Mouse (Mus musculus) CD4-positive naive resting alpha-beta T cell, adult 76 days (primary cell): ENCODE data around the gene Cep19. TPM values are rescaled to one million over a fixed set of nuclear protein-coding genes. Genes with fewer than 3 reads are reported as not detected.

Experiments used
- total RNA-seq: library from RNA; stranded (reverse); gene quantifications from one replicate; pipeline ENCODE4 v1.2.4, GENCODE M21; 2023

Cep19 gene
- total RNA-seq, result 4.1 TPM

GRCm38 (mm10) chr16:32099638-32100150, at the start of gene Cep19, which contains the start of gene Pigx:
TSS of gene Cep19 (plus strand) at chr16:32099800.
TSS of gene Pigx (minus strand) at chr16:32099740.

GRCm38 (mm10) chr16:32078991-32079511, 20.5 kb upstream of the Cep19 start, which contains the start of gene Pak2:
TSS of gene Pak2 (minus strand) at chr16:32079342.

Other genes with a start within 250 kb of the Cep19 start
- gene Meltf, start 221.0 kb upstream of the Cep19 start, total RNA-seq, result not detected
- gene Pigz, start 165.9 kb upstream of the Cep19 start, total RNA-seq, result not detected
- gene 0610012G03Rik, start 151.3 kb upstream of the Cep19 start, total RNA-seq, result 14.5 TPM
- gene Ncbp2, start 151.3 kb upstream of the Cep19 start, total RNA-seq, result 19.1 TPM
- gene Senp5, start 96.5 kb upstream of the Cep19 start, total RNA-seq, result 21.9 TPM
- gene Pak2, start 20.5 kb upstream of the Cep19 start, total RNA-seq, result 102 TPM
- 38.4 TPM for gene Pigx, start 60 bp upstream of the Cep19 start, total RNA-seq
- 73.9 TPM for gene Nrros, start 65.8 kb downstream of the Cep19 start, total RNA-seq
- gene Bex6, start 80.0 kb downstream of the Cep19 start, total RNA-seq, result not detected
- 9.7 TPM for gene Fbxo45, start 147.4 kb downstream of the Cep19 start, total RNA-seq
- gene Wdr53, start 147.4 kb downstream of the Cep19 start, total RNA-seq, result 11.8 TPM
- gene Smco1, start 171.7 kb downstream of the Cep19 start, total RNA-seq, result 0.53 TPM
- gene Rnf168, start 177.7 kb downstream of the Cep19 start, total RNA-seq, result 18.6 TPM
- gene Ubxn7, start 232.5 kb downstream of the Cep19 start, total RNA-seq, result 89.5 TPM